Mouse (Mus musculus) liver, adult (tissue): ENCODE results near the gene Mdm2.

Source experiments
- GATA4 ChIP-seq: IDR thresholded peaks from 2 replicates; pipeline ENCODE4 v1.6.1; 2014; ENCODE audit warnings: mild to moderate bottlenecking, low read length; ENCODE audit not compliant: insufficient replicate concordance

Mdm2 gene

DNA sequence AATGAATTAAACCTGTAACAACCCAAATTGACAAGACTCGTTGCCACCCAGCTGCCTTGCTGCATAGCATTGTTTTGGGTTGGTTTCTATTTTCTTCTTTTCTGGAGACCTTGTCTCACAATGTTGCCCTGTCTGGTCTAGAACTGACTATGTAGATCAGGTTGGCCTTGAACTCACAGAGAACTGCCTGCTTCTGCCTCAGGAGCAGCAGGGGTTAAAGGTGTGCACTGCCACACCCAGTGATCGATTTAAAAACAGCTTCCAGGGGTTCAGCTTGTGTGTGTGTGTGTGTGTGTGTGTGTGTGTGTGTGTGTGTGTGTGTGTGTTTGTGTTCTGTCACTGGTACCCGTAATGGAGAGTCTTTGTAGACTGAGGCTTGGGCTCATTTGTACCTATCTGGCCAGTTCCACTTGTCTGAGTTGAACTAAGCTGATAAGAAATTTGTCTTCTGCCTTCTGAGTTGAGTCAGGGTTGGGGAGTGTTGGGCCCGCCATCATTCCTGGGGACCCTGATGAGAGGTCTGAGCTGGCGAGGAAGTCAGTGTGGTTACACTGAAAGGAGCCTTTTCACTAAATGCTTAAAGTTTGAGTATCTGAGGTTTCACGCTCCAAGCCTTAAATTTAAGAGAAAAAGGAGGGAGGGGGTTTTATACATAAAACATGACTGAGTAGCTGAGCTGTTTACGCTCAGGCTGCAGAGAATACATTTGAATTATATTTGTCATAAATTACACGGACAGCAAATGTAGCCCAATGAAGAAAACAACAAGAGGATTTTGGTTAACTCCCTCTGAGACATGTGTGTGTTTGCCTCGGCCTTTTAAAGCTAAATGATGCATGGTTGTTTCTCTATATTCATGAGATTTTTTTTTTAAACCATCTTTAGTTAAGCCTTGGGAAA, 44.9 kb downstream of the Mdm2 start:
- TF ChIP-seq GATA4: no peak

- no peak for TF ChIP-seq GATA4
These were observed 45.7 kb downstream of the Mdm2 start for GRCm38 (mm10) chr10:117664926-117665209.

DNA sequence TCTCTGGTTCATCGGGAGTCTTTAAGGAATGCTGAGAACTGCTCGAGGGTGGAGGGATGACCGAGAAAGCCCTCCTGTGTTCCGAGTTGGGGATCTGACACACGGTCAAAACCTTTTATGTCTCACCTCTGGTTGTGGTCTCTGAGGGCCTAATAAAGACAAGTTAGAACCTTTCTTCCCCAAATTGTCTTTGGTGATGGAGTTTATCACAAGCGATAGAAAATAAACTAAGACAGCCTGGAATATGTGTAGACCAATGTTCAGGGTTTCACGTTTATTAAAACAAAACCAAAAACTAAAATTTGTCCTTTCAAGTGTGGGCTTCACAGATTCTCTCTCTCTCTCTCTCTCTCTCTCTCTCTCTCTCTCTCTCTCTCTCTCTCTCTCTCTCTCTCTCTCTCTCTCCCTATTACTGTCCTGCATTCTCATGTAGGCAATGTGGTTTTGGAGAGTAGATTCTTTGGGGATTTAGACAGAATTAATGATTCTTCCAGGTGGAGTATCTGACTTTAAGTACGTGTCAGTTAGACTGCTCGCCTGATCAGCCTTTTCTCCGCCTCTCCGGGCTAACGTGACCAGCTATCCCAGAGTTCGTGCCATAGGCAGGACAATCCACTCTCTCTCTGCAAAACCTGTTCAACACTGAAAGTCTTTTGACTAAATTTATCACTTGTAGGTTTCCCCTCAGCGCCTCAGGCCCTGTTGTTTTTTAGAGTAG, 46.2 kb downstream of the Mdm2 start:
- no peak for TF ChIP-seq GATA4

- TF ChIP-seq GATA4: no peak; the same call in 1 of the 2 replicates
These were observed 46.7 kb downstream of the Mdm2 start for GRCm38 (mm10) chr10:117663865-117664200.

GRCm38 (mm10) chr10:117663056-117663864, 47.3 kb downstream of the Mdm2 start:
- no peak for TF ChIP-seq GATA4

DNA sequence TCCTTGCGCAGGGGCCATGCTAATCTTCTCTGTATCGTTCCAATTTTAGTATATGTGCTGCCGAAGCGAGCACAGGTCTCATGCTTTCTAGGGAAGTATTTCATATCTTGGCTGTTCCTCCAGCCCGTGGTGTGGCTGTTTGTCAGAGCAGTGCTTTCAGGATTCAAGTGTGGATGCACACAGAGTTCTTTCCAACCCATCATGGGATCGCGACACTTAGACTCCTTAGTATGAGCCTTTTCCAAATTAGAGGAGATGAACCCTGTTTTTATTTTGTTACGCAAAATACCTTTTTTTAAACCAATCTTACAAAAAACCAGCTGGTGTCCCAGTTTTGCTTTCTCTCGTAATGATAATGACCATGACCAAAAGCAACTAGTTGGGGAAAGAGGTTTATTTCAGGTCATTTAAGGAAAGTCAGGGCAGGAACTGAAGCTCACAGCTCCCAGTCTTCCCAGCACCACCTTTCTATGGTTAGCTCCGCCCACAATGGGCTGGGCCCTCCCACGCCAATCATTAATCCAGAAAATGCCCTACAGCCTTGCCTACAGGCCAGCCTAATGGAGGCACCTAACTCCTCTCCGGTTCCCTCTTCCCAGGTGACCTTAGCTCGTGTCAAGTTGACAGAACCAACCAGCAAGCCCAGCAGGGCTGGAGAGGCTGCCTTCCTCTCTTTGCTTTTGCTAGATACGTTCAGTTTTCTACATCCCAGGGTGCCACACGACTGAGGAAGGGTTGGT, 48.1 kb downstream of the Mdm2 start:
- TF ChIP-seq GATA4: no peak

- TF ChIP-seq GATA4: no peak
These were observed 50.7 kb downstream of the Mdm2 start for GRCm38 (mm10) chr10:117659819-117660218.

- TF ChIP-seq GATA4: no peak
These were observed 51.1 kb downstream of the Mdm2 start for GRCm38 (mm10) chr10:117659430-117659813.

DNA sequence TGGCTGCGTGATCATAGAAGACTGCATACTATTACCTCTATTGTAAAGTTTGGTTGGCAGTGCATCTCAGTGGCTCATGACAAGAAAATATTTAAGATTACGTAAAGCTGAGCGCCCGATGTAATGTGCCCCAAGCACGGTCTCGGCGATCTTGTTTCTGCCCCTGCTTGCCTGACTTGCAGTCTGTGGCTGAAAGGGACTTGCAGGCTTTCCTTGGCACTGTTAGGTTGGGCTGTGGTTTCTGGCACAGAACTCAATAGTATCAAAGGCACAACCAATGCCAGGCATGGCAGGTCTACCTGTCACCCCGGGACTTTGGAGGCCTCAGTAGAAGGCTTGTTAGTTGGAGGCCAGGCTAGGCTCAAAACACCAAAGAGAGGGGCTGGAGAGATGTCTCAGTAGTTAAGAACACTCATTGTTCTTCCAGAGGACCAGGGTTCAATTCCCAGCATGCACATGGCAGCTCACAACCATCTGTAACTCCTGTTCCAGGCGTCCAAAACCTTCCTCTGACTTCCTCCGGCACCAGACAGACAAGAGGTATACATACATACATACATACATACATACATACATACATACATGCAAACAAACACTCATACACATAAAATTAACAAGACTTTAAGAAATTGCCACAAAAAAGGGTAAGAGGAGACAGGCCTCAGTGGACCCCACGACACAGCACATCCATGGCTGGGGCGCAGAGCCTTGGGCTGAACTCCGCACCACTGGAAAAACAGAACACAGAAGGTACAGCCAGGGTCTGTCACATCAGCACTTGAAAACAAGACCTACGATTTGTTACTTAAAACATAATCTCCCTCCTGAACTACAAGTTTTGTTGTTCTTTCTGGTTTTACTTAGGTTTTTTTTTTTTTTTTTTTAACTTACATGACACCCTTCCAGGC, 51.8 kb downstream of the Mdm2 start:
- TF ChIP-seq GATA4: no peak

GRCm38 (mm10) chr10:117657659-117658306, 52.8 kb downstream of the Mdm2 start:
- no peak for TF ChIP-seq GATA4

DNA sequence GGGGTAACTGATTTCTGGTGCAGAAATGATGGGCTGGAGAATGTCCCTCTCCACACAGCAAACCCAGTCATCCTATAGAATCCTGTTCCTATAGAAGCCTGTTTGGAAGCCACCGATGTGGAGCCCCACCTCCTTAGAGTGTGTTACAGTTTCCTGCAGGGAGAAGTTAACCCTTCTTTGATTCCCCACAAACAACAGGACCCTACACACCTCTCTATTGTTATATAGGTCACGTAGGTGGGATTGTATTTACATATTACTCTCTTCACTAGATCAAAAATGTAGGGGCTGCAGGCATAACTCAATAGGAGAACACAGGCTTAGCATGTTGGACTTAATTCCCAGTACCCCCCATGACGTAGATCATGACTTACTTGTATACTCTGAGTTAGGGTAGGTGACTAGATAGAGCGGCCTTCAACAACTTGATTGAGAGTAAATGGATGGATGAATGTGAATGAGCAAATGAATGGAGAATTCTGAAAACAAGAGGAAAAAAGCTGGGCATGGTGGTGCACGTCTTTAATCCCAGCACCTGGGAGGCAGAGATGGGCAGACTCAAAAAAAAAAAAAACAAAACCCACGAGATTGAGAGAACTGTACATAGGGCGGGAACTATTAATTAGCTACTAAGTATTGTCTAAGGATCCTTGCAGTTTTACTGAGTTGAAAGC, 53.4 kb downstream of the Mdm2 start:
- TF ChIP-seq GATA4: no peak

DNA sequence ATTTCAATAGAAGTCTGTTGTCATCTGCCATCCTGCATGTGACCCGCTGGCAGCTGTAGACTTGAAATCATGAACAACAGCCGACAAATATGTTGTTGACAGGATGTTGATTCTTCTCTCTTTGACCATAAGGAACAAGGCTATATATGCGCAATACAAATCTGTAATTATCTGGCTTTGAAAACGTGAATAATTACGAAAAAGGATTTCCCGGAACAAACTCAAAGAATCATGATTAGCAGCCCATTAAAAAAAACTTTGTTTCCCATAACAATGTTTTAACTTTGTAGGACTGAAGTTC, 53.9 kb downstream of the Mdm2 start:
- TF ChIP-seq GATA4: no peak

- TF ChIP-seq GATA4: no peak
These were observed 54.5 kb downstream of the Mdm2 start for GRCm38 (mm10) chr10:117655908-117656661.

- TF ChIP-seq GATA4: no peak
These were observed 55.1 kb downstream of the Mdm2 start for GRCm38 (mm10) chr10:117655460-117655859.
